Mouse (Mus musculus) spleen, adult 18-20 months (tissue): ENCODE measurements around the gene Kidins220.

Experiments used
- DNase-seq, 2 experiments: peaks; one replicate each; pipeline ENCODE4 v3.0.0; 2022; ENCODE audit warnings: mixed read lengths in 2 of 2

The Kidins220 gene

GRCm38 (mm10) chr12:24963393-24964022 lies 11.2 kb upstream of the Kidins220 start:
- no peak for DNase-seq

GRCm38 (mm10) chr12:24965406-24965805 lies 9.3 kb upstream of the Kidins220 start:
- no peak for DNase-seq

GRCm38 (mm10) chr12:24966046-24966445 lies 8.7 kb upstream of the Kidins220 start:
- DNase-seq: no peak

GRCm38 (mm10) chr12:24971490-24972200 lies 3.1 kb upstream of the Kidins220 start:
- DNase-seq: no peak

GRCm38 (mm10) chr12:24972371-24973350 lies 2.1 kb upstream of the Kidins220 start:
- no peak for DNase-seq

- no peak for DNase-seq
These were observed 1.1 kb upstream of the Kidins220 start for GRCm38 (mm10) chr12:24973586-24973985.

GRCm38 (mm10) chr12:24975115-24975733 lies 499 bp downstream of the Kidins220 start:
- DNase-seq: peak; percentile 16 to 54

GRCm38 (mm10) chr12:24985226-24985625 lies 10.5 kb downstream of the Kidins220 start:
- DNase-seq: no peak

- no peak for DNase-seq
These were observed 20.6 kb downstream of the Kidins220 start for GRCm38 (mm10) chr12:24995350-24995749.

- DNase-seq: no peak
These were observed 30.6 kb downstream of the Kidins220 start for GRCm38 (mm10) chr12:25005350-25005749.

GRCm38 (mm10) chr12:25009957-25010356 lies 35.2 kb downstream of the Kidins220 start:
- DNase-seq: no peak

- no peak for DNase-seq
These were observed 35.7 kb downstream of the Kidins220 start for GRCm38 (mm10) chr12:25010416-25010815.

GRCm38 (mm10) chr12:25011733-25012367 lies 37.1 kb downstream of the Kidins220 start:
- no peak for DNase-seq

- no peak for DNase-seq
These were observed 38.1 kb downstream of the Kidins220 start for GRCm38 (mm10) chr12:25012555-25013540.

GRCm38 (mm10) chr12:25014307-25014927 lies 39.7 kb downstream of the Kidins220 start:
- no peak for DNase-seq

- no peak for DNase-seq
These were observed 40.2 kb downstream of the Kidins220 start for GRCm38 (mm10) chr12:25014938-25015337.

GRCm38 (mm10) chr12:25016995-25017394 lies 42.3 kb downstream of the Kidins220 start:
- no peak for DNase-seq

GRCm38 (mm10) chr12:25021057-25021456 lies 46.3 kb downstream of the Kidins220 start:
- no peak for DNase-seq

- no peak for DNase-seq
These were observed 50.3 kb downstream of the Kidins220 start for GRCm38 (mm10) chr12:25024862-25025545.

GRCm38 (mm10) chr12:25026308-25026707 lies 51.6 kb downstream of the Kidins220 start:
- DNase-seq: no peak
